Mouse (Mus musculus) spleen, postnatal 36 days (tissue): ENCODE measurements around the gene Zmym1.
"Not testable (repeated sequence)": the region's sequence is repeated elsewhere in the genome, so short reads cannot be mapped to it uniquely, and the experiment has no call there.

Experiments
- DNase-seq, 2 experiments: peaks; one replicate each; pipeline ENCODE4 v3.0.0; 2022; ENCODE audit warnings: low spot score in 2 of 2, mixed read lengths in 1 of 2

The Zmym1 gene

DNA sequence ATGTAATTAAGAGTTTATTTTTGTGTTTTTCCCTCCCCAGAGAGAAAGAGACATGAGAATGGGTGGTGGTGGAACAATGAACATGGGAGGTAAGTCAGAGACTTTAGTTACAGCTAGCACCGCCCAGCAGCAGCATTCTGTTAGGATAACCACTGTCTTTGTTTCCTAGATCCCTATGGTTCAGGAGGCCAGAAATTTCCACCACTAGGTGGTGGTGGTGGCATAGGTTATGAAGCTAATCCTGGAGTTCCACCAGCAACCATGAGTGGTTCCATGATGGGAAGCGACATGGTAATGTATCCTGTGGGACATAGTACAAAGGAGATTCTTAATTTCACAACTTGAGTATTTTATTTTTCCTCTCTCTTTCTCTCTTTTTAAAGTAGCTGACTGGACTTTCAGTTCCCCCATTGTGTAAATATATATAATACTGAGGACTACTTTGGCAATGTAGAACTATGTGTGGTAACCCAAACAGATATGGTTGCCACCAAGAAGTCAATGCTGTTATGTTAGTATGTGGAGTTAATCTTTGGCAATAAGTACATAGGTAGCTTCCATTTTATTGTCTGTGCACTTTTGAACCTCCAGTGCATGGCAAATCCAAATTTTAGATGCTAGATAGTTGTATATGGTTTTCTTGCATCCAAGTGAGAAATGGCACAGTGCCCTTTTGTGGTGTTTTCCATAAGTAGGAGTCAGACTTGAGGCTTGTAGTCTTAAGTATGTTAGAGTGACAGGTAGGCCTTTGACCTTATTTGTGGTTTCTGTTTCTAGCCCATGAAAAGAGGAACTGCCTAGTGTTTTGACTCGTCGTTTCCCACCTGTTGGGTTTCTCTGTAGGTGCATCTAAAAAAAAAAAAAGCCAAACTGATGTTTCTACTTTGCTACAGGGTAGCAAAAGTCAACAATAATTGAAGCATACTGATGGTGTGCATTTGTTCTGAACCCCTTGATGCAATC is 33.4 kb downstream of the Zmym1 start:
- peak; percentile 19 to 41 for DNase-seq

DNA sequence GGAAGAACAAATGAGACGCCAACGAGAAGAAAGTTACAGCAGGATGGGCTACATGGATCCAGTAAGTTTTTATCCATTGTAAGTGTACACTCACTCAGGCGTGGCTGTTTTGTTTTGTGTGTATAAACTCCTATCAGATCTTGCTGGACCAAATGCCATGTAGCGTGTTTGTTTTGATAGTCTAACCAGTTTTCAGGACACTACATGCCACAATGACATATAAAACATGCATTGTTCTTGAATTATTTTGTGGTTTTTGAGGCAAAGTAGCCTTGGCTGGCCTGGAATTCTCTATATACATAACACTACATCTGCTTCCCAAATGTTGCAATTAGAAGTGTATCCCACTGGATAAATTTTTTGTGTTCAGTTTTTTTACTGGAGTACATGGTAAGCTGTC is 34.1 kb downstream of the Zmym1 start:
- DNase-seq: no peak

DNA sequence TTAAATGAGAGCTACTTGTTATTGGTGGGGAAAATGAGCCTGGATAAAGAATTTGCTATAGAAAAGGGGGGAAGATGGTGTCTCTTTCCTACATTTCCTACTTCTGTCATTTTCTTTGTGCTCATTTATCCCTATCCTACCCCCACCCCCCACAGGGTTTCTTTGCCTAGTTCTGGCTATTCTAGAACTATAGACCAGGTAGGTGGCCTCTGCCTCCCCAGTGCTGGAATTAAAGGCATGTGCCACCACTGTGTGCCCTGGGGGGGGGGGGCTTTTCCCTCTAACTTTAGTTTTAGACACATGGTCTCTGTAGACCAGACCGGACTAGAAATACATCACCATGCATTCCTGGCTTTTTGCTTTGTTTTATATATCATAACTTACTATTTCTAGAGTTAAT is 36.7 kb downstream of the Zmym1 start:
- no peak for DNase-seq

DNA sequence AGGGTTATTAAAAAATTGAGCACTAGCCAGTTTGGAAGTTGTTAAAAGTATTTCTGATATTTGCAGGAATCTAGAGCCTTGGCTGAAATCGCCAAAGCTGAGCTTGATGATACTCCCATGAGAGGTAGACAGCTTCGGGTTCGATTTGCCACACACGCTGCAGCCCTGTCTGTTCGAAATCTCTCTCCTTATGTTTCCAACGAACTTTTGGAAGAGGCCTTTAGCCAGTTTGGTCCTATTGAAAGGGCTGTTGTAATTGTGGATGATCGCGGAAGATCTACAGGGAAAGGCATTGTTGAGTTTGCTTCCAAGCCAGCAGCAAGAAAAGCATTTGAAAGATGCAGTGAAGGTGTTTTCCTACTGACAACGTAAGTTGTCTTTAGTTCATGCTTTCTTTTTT is 37.8 kb downstream of the Zmym1 start:
- no peak for DNase-seq

DNA sequence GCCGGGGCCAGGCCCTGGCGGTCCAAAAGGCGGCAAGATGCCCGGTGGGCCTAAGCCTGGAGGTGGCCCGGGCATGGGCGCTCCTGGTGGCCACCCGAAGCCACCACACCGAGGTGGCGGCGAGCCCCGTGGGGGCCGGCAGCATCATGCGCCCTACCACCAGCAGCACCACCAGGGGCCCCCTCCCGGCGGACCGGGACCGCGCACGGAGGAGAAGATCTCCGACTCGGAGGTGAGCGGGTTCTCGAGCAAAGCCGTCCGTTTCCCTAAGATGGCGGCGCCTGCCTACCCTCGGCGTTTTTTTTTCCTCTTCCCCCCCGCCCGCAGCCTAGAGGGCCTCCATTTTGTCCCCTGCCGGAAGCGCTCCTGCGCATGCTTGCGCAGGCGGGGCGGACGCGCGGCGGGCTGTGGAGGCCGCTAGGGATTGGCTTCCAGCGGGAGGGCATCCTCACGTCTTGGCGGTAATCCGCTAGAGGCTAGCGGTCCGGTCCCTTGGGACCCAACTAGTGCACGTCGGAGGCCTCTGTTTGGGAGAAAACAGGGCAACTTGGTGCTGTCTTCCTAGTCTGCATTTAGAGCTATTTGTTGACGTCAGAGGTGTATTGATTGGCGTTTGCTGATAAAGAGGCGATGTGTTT is 38.8 kb downstream of the Zmym1 start:
- DNase-seq: peak; percentile 88 to 90

DNA sequence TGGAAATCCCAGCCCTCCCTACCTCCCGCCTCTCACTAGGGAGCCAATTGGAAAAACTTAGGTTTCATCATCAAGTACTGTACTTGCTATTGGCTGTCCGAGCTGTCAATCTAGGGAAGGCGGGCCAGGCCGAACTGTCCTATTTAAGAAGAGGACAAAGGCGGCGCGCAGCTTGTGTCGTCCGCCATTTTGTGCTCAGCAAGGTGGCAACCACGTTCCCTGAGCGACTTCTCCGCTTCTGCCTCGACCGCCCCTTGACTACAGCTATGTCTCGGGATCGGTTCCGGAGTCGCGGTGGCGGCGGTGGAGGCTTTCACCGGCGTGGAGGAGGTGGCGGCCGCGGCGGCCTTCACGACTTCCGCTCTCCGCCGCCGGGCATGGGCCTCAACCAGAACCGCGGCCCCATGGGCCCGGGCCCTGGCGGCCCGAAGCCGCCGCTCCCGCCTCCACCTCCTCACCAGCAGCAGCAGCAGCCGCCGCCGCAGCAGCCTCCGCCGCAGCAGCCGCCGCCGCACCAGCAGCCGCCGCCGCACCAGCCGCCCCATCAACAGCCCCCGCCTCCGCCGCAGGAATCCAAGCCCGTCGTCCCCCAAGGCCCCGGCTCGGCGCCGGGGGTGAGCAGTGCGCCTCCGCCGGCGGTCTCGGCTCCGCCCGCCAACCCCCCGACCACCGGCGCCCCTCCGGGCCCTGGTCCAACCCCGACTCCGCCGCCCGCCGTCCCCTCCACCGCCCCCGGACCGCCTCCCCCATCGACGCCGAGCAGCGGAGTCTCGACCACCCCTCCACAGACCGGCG is 39.6 kb downstream of the Zmym1 start, which contains the start of gene Sfpq:
Gene Sfpq (plus strand): TSS at position 174 of the 795 bp plus-strand sequence.
- DNase-seq: peak; percentile 96 to 99

DNA sequence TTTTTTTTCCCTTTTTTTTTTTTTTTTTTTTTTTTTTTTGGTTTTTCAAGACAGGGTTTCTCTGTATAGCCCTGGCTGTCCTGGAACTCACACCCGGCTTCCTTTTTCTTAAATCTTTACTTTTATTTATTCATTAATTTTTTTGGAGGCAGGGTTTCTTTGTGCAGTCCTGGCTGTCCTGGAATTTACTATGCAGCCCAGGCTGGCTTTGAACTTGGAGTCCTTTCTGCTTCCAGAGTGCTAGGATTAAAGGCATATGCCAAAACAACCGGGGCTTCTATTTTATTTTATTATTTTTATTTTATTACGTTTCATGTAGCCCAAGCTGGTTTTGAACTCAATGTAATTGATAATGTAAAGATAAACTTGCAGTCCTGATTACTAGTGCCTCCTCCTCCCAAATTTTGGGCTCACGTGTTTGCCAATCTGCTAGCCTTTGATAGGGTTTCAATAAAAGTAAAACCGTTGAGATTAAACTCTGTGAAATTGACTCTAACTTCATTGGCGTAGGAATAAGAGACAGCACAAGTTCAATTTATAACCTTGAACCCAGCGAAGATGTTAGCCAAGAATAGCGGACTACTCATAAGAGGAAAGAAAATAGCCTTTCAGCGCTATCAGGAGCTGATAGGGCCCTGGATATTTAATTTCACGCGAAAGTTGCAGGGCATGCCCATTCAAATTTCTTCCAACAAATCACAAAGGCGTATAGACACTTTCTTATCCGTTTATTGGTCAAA is 40.4 kb downstream of the Zmym1 start:
- DNase-seq: no peak

DNA sequence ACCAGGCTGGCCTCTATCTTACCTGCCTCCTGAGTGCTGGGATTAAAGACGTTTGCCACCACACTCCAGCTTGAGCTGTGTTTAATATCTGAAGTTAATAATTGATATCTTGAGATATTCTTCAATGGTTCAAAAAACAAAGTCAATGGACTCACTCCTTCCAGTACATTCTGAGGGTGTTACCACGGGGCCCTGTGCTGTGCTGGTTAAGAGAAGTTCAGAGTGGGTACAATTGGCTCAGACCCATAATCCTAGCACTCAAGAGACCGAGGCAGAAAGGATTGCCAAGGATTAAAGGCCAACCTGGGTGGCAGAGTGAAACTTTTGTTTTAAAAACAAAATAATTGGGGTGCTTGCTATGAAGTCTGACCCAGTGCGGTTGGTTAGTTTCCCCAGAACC is 44.6 kb downstream of the Zmym1 start:
- no peak for DNase-seq

DNA sequence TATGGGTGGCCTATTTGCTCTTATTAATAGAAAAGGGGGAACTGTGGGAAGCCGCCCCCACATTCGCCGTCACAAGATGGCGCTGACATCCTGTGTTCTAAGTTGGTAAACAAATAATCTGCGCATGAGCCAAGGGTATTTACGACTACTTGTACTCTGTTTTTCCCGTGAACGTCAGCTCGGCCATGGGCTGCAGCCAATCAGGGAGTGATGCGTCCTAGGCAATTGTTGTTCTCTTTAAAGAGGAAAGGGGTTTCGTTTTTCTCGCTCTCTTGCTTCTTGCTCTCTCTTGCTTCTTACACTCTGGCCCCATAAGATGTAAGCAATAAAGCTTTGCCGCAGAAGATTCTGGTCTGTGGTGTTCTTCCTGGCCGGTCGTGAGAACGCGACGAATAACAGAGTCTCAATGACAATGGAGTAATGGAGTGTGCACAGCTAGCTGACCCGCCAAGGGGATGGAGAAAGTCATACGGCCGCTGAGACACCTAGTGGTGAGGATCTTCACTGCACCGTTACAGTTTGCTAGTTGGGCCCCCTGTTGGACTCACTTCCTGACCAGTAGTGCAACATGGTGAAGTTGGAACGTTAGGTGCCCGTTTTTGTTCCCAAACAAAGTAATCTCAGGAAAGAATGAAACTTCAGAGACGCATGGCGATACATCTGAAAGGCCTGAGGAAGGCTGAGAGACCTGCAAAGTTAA is 45.5 kb downstream of the Zmym1 start:
- DNase-seq: peak; percentile 79 to 83

DNA sequence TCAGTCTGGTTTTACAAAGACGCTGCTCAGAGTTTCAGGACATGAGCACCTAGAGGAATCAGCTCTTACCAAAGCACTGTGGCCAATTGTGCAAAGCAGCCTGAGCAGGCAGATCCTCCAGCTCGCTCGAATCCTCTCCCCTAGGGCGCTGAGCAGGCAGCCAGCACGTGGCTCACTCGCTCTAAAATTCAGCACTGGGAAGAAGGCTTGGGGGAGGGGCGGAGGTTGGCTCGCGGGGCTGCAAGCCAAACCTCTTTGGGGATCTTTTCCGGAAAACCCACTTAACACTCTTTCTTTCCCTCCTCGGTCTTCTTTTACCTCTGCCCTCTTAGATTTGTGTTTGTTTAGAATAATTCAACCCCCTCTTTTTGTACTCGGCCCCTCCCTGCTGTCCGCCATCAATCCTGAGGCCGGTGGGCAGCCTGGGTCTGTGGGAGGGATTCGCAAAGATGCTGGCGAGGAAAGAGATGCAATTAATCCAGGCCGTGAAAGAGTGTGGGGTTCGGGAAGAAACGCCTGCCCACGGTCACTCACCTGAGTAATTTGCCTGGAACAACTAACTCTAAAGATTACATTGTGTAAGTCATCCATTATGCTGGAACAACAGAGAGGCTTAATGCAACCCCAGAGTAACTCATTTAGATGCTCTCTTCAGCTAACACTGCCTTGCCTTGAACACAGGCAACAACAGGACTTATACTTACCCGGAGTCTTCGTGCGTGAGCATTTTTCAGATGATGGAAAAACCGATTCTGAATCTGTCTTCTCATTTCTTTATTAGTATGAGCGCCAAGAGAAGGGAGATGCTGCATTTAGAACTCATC is 55.6 kb downstream of the Zmym1 start:
- DNase-seq: no peak

DNA sequence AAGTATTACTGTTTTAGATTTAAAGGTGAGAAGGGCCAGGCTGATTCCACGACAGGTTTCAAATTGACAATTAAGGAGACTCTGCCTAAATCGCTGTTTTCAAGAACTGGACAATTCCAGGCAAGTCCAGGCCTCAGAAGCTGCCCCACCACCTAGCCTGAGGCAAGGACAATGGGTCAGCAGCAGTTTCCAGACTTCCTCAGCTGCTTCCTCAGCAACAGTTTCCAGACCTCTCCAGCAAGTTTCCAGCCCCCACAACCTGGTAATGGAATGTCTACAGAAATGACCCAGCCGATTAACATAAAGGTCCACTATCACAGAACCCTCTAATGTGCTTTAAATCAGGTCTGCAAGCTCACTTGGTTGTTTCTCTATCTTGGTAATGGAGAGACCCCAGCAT is 56.6 kb downstream of the Zmym1 start:
- no peak for DNase-seq

DNA sequence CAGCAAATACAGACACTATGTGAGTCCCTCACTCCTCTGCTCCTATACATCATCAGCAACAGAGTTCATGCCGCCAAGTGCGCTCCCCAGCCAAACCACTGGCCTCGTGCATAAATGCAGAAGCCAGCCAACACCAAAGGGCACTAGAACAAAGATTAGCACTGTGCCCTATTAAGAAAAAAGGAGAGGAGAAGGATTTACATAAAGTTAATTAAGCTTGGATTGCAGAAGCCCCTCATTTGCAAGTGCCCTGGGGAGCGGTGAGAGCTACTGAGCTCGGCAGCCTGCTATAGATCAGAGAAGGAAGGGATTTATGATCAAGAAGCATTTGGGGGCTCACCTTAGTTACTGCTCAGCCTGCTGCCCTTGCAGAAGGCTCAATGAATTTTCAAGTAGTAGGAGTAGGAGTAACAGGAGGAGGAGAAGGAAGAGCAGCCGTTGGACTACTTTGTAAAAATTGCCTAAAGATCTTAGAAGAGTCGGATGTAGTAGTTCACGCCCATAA is 60.3 kb downstream of the Zmym1 start:
- no peak for DNase-seq

DNA sequence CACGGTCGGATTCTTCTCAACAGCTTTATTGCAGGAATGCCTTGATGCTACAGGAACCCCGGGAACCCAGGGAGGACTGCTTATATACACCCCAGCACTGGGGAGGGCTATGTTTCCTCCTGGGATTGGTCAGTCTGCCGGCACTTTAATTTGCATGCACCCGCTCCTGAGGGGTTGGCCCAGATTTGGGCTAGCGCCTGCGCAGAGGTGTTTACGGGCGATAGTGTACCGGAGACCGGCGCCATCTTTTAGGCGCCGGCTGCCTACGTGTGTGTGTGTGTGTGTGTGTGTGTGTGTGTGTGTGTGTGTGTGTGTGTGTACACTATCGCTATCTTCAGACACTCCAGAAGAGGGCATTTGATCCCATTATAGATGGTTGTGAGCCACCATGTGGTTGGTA is 61.6 kb downstream of the Zmym1 start:
- not testable (repeated sequence) for DNase-seq
